Mouse (Mus musculus) spleen, postnatal 10 days (tissue): ENCODE results near the gene Ikzf2.

ENCODE experiments used
- DNase-seq, 2 experiments: peaks; one replicate each; pipeline ENCODE4 v3.0.0; 2021 to 2022; ENCODE audit warnings: low spot score in 2 of 2

Ikzf2 gene

DNA sequence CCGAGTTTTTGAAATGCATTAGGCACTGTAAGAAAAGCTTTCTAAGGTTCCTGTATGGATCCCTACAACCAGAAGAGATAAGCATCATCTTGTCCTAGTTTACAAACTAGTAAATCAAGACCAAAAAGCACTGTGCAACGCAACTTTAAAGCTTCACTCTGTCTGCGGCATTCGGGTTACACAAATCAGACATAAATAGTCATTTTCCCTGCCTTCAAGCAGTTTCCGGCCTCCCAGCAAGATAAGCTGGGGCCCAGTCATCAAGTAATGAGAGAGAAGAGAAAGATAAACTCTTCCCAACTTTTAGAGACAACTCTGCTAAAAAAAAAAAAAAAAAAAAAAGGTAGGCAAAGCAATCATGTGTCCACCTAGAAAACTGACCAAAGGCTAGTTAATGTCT, 19.6 kb downstream of the Ikzf2 start:
- no peak for DNase-seq

DNA sequence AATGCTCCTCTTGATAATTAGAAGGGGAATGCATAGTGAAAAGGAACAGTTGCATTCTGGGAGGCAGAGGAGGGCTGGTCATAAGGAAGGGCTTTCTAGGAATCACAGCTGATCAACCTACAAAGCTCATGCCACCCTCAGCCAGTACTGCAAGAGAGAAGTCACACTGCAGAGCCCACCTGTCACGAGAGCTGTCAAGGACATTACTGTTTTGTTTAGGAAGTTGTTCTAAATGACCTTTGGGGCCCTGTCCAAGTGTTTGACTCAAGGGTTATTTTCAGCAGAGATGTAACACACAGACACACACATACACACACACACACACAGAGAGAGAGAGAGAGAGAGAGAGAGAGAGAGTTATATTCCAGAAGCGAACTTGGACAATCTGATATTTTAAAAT, 27.3 kb downstream of the Ikzf2 start:
- no peak for DNase-seq

DNA sequence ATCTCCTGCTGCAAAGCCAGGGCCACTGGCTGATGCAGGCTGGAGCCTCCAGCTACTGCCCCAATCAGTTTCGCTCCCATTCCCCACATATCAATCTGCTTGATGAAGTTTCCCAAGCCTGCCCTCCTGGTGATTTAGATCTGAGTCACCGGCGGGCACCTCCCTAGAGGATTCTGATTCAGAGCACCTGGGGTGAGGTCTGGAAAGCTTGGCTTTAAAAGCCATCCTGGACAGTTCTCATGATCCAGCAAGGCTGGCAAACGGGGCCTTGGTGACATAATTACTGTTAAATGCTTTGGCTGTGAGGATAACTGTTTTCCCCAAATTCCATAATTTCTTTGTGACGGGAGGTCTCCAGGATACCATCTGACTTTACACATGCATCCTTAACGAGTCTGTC, 29.0 kb downstream of the Ikzf2 start:
- DNase-seq, result no peak

DNA sequence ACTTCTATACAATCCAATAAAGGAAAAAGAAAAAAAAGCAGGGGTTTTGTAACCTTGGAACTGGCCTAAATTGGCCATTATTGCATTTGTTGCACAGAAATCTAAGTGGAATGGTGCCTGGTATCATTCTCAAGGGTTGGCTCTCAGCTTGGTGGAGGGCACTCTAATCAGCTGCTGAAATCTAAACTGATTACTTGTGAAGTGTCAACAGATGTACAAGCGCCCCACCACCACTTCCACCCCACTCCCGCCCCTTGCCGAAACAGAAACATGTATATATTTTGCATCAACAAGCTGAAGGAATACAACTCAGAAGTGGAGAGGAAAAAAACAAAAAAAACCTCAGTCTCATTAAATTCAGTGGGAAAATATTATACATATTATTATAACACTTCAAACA, 29.6 kb downstream of the Ikzf2 start:
- DNase-seq, result no peak

DNA sequence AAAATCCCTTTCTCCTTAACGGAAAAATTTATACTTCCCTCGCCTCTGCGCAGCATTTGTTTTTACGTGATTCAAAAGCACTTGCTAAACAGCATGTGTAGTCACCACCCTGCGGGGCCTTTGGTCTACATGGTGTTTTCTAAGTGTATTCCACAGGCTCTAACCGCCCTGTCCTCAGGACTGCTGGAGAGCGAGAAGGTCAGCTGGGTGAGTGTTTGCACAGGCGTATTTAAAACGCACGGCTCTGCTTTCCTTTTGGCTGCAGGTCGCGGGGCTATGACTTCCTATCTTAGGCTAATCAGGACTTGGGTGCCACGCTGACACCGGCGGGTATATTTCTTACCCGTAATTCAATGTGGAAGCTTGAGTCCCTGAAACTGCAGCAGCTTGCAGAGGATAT, 30.1 kb downstream of the Ikzf2 start:
- no peak for DNase-seq

DNA sequence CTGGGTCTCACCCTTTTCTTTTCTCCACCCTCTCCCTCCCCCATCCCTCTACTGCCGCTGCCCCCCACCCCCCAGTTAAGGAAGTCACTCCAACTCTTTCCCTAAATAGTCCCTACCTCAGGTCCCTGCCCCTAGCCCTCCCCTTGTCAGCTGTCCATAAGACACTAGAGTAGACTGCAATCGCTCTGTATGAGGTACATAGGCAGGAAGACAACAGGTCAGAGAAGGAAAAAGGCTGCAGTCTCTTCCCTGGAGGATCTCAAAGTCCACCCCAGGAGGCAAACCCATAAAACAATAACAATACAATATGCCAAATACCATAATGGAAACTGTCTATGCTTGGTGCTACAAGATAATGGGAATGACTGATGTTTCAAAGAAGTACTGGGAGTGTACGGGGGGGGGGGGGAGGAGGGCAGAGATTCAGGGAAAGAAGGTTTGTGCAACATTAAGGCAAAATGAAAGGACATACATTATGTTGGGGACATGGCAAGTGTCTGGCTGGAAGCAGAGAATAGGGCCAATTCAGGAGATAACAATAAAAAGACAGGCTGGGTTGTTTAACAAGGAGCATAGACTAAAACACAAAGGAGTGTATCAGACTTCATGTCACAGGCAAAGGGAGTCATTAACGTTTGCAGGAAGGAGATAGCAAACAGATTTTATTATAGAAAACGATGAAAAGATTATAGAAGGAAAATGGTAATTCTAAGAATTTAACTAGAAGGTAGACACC, 30.8 kb downstream of the Ikzf2 start:
- DNase-seq, result no peak

DNA sequence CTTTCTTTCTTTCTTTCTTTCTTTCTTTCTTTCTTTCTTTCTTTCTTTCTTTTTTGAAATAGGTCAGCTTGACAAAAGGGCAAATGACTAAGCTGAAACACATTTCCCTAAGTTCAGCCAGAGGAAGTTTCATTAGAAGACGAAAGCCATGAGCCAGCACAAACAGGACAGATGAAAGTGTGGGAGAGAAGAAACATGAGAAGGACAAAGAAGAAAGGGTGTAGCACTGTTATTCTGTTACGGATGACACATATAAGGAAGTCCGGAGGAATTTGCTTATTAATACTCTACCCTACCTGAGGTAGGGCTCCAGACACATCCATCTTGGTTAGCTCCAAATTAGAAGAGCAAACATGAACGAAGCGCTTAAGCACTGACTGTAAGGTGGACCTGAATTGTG, 31.7 kb downstream of the Ikzf2 start:
- no peak for DNase-seq

DNA sequence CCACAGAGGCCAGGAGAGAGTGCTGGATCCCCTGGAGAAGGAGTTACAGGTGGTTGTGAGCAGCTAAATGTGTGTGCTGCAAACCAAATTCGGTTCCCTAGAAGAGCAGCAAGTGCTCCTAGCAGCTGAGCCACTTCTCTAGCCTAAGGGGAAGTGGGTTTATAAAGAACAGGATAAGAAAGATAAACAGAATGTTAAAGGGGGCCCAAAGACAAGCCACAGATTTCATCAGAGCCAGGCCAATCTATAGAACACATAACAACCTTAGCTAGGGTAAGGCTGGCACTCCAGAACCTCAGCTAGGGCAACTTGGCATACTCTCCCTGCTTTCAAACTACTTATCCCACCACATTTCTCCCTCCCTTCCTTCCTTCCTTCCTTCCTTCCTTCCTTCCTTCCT, 32.1 kb downstream of the Ikzf2 start:
- DNase-seq, result no peak

DNA sequence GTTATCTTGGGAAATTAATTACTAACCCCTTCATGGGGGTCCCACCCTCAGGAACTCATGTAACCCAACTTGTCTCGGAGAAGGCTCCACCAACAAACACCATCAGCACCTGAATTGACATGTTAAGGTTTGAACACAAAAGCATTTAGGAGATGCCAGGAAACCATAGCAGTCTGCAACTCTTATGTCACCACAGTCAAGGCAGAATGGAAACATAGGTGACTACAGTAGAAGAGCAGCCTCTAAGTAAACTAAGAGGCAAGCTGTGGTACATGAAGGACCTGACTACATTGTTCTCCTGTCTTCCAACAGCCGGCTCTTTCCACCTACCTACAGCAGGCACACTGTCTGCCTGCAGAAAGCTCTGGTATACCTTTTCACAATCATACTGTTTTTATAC, 33.6 kb downstream of the Ikzf2 start:
- DNase-seq, result no peak

DNA sequence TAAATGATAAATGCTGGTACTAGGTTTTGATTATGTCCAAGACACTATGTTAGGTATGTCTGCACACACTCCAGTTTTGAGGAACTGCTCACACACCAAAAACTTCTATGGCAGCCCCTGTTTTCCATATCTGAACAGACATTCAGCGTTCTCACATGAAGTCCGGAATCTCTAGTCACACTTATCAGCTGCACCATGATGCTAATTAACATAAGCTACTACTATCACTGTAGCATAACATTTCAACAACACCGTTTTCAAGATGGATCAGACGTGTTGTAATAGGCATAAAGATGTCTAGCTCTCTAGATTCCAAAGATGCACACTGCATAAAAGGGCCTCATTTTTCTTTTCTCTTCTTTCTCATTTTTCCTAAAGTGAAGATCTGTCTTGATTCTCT, 43.9 kb downstream of the Ikzf2 start:
- DNase-seq, result no peak

DNA sequence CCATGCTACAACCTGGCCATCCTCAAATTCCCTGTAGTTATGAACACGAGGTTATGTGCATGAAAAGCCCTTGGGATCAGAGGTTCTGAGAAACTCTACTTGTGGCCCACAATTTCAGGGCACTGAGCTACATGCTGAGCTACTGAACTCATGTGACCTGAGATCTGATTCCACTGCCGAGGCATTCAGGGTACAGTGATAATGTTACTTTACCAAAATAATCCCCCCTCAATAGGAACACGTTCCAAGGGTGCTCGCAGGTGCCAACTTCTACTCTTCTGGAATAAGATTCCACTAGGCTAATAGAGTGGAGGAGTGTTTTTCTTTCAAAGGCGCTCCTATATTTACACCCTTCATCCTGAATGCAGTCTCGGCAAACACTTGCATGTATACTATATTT, 45.1 kb downstream of the Ikzf2 start:
- DNase-seq, result no peak

DNA sequence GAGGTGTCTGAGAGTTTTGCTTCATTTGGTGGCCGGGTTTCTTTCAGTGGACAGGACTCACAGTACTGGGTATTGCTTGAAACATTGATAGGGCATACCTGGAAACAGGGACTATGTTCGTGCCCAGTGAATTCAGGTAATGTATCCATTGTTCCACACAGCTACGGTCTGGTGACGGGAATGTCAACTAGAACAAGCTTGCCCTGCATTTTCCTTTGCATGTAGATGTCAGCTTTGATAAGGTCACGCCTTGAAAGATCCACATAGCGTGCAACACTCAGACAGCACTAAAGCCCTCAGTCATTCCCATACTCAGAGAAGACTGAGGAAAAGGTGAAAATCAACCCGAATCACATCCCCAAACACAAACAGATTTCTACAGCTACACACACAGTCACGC, 48.7 kb downstream of the Ikzf2 start:
- no peak for DNase-seq

DNA sequence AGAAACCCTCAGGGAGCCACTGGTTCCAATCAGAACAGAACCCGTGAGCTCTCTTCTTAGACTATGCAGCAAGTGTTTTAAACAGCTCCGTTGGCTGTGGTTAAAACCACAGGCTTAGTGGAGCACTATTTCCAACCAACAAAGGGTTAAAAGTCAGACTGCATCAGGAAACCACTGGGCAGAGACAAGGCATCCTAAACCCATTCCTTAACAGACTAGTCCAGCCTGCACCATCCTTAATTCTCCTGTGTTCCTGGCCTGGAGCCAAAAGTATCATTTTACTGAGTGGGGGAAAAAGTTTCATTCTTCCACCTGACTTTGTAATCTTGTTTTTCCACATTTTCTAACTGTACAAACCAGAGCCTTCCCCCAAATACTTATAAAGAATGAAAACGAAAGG, 49.1 kb downstream of the Ikzf2 start:
- no peak for DNase-seq

DNA sequence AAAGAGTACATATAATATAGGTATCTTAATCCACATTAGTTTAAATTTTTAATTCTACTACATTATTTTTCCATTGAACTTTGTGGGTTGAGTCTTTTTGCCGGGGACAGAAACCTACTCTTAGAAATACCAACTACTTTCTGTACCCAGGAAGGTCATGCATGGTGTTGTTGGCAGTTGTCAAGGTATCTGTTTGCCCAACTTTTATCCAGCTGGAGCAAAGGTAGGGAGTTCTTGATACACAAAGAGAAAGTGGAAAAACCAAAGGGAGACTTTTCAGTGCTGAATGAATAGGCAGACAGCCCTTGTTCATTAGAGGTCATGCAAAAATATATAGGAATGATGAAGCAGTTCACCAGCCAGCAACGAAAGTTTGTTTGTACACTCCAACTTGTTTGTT, 52.8 kb downstream of the Ikzf2 start:
- DNase-seq, result no peak

DNA sequence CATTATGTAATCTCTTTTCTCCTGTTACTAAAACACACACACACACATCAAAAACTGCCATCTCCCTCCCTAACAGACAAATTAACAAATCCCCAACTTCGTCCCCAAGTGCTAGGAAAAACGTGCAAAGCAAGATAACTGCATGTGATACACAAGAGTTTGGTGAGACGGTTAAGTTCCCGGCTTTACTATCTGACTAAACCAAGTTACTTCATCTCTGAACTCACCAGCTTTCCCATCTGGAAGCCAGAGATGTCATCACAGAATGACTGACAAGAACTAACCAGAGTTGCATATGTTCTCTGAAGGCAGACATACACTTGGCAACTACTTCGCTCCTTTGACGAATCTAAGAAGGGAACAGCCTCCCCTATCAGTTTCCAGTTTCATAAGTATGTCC, 56.5 kb downstream of the Ikzf2 start:
- no peak for DNase-seq

DNA sequence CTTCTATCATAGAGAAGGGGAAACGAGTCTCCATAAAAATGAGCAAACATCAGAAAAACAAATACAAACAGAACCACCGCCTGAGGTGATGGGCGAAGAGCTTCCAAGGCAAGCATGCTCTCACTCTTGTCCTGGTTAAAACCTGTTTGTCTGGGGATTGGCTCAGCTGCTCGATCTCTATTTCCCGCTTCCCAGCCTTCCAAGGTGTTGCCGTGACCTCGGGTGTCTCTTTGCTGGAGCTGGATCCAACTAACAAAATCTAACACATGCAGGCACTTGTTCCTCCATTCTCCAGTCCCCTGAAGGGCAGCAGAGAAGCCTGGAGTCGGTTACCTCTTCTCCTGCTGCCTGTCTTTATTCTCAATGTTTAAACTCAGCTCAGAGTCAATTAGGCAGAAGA, 57.5 kb downstream of the Ikzf2 start:
- DNase-seq, result no peak

DNA sequence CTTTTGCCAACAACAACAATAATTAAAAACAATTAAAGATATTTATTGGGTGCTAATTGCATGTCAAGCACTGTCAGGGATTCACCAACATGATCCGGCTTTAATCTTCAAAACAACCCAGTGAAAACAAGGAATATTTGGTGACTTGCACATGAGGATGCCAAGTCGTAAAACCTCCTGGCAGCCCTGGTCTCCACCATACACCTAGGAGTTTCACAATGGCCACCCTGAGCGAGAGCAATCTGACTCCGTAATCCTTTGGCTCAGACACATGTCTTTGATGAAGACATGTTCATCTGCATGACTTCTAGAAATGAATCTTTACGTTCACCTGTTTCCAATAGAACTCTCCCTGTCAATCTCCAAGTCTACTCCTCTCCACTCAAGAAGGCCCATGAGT, 75.0 kb downstream of the Ikzf2 start:
- DNase-seq, result no peak

DNA sequence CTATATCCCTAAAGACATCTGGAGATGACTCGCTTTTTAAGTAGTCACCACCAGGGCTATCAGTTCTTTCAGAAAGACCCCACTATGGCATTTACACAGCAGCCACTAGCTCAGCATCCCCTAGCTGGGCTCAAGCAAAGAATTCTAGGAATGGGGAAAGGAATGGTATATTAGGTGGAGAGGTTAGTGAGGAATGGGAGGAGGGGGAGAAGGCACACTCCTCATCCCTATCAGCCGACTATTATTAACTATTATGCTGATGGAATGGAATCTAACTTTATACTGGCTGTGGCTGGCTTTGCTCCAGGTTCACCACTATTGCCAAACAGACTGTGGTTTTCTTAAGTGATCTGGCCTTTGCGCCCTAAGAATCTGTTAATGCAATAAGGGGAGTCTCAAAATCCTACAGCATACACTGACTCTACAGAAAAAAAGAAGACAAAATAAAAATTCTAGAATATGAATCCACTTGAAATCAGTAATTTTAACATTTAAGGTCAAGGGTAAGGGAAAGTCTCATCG, 75.8 kb downstream of the Ikzf2 start:
- no peak for DNase-seq

DNA sequence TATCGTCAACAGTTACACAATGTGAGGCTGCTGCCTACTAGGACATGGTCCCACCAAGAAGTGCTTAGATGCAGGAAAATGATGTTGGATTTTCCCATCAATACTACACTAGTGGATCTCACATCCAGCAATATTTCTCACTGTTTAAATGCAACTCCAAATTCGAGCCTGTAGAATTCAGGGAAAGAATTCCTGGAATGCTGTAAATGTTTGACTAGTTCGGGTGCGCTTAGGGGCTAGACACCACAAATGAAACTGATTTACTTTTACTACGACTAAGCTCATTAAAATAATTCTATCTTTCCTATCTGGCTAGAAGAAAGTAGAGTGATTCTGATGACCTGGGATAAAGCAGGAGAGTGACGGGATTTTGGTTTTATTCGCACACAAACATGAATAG, 76.3 kb downstream of the Ikzf2 start:
- DNase-seq, result no peak

DNA sequence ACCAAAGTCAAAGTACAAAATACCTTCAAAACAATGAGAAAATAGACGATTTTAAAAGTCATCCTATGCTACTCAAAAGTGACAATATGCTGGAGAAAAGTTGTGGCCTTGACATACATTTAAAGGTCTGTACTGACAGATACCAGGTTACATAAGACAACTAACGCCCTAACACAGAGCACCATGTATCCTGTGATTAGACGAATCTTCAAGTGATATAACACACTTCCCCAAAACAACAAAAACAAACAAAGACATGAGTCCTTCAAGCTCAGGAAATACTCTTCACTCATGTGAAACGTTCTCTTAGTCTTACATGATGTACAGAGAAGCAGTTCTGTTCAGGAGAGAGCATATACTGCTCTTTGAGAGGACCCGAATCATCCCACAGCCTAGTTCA, 78.2 kb downstream of the Ikzf2 start:
- no peak for DNase-seq

DNA sequence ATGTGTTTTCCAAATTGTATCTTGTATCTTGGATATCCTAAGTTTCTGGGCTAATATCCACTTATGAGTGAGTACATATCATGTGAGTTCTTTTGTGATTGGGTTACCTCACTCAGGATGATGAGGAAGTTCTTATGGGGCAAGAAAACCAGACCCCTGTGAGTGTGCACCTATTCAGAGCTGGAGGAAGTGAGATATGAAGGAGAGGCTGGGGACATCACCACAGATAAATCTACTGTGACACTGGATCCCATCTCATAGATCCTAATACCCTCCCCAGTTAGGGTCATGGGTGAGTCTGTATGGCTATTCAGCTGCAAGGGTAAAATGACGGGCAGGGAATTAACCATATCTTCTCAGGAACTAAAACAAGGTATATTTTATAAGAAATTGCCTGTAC, 80.2 kb downstream of the Ikzf2 start:
- DNase-seq, result no peak

DNA sequence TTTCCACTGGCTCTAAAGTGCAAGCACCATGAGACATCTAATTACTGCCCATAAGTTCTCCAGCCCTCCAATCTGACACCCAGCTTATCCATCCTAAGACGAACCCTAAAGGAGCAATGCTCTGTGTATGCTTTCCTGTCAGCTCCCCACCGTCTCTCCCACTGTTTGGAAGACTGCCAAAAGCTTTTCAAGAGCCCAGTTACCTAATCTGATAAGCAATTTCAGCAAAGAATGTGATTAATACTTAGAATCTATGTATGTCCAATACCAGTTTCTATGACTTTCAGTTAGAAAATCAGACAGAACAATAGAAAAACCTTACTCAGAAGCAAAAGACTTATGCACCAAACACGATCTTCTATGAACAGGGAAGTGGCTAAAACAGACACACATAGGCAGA, 82.8 kb downstream of the Ikzf2 start:
- no peak for DNase-seq

DNA sequence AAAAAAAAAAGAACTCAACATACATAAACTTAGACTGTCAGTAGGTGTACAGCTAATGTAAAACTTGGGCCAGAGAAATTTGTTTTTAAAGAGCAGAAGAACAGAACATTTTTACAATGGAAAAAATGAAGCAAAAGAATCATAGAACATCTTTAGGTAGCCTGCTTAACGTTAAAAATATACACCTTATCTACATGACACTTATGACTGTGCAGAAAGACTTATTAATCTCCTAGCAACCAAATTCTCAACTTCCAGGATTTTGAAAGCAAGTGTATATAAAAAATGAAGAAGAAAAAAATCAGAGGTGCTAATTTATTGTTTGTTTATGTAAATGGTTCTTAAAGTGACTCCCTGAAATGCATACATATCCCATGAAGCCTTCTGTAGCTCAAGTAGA, 86.1 kb downstream of the Ikzf2 start:
- no peak for DNase-seq

DNA sequence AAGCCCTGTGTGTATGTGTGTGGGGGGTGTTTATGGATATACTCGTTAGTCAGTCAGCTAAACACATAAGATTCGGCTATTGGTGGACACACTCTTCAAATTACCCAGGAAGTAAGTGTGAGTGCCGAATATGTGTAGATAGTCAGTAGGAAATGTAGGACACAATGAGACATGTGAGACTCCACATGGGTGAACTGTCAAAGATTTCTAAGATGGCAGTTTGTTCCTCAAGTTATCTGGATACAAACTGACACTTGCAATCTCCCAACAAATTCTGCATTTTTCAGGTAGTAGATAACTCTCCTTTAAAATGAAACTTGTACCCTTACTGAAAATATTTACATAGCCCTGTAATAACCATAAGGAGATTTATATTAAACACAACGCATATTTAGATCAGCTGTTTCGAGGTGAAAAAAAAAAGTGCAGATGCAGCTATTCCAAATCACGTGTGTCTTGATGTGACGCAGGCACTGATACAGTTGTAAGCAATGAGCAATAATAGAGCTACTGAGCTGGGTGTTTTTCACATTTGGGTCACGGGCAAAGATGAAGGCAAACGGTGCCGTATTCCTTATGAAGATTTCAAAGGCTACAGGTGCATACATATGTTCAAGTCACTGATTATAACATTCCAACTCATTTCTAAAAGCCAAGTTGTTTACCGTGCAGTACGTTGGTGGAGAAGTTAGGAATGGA, 87.8 kb downstream of the Ikzf2 start:
- no peak for DNase-seq
